ENCODE assay signal across 12 mouse cellular contexts in the genomic region with DNA sequence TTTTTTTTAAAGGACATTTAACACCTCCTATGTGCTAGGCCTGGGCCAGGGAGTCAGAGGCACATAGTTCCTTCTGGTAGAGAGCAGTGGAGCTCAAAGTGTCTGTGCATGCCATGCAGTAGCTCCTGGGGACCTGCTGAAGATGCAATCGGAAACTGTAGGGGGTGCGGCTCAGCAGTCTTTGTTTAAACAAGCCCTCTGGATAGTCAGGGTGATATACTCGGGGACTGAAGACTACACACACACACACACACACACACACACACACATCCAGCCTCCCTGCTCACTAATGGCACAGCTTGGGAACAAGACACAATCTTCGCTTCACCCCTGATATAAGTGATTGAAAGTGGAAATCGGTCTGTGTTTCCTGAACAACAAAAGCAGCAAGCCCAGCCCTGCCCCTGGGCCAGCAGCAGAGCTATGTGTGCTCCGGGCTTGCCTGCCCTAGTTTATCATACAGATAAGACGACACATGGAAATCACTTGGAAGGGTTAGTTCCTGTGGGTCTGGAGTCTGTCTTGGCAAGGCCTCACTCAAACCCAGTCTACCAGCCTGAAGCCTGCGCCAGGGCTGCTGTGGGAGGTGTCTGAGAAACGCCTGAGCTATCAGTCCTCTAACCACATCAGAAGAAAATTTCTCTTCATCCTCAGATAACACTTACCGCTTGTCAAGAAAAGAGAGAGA. TPM values are rescaled to one million over a fixed set of nuclear protein-coding genes. Genes with fewer than 3 reads are reported as not detected.
DNase-seq lines count a peak whose midpoint lies in the region; ATAC-seq lines count a peak whose summit lies in the region.
"Had no signal": no experiment of that assay in that cellular context is flagged by ENCODE, and none has a peak within 500 bp of the region (broad histone marks: within the 10 kb centered on the region; RNA-seq: fewer than 3 reads in every experiment).

No protein-coding gene starts in this region.

- intact Hi-C loops in heart, postnatal 14 days (cut with DNase I) = no loop called here
- intact Hi-C loops in left cerebral cortex, postnatal 4 days (cut with DNase I) = loop anchor here (5.0 kb wide), 1 partner anchor 529 kb away; no protein-coding TSS in a partner anchor

- H3K9ac ChIP-seq in kidney, embryonic 15.5 days = no peak overlapping the region
- H3K9ac ChIP-seq in kidney, embryonic 14.5 days (ENCODE audit: low read depth, low read length) = no peak overlapping the region
- no peak overlapping the region for H3K9ac ChIP-seq in embryonic facial prominence, embryonic 11.5 days (replicated peaks; ENCODE audit: low read length)

- H3K27ac ChIP-seq in kidney, embryonic 15.5 days = no peak overlapping the region
- H3K27ac ChIP-seq in kidney, embryonic 14.5 days (ENCODE audit: low read depth, low read length) = no peak overlapping the region
- no peak overlapping the region for H3K27ac ChIP-seq in embryonic facial prominence, embryonic 11.5 days (replicated peaks; ENCODE audit: low read depth, low read length)
- H3K27ac ChIP-seq: left cerebral cortex, adult 2 months had no signal

- peaks cover 3% of the 10 kb centered on the region; the same call in 1 of the 2 replicates for H3K4me1 ChIP-seq in kidney, embryonic 15.5 days
- no peaks in the 10 kb centered on the region for H3K4me1 ChIP-seq in kidney, embryonic 14.5 days (ENCODE audit: control insufficient read depth, insufficient read depth, low read length)
- no peaks in the 10 kb centered on the region for H3K4me1 ChIP-seq in embryonic facial prominence, embryonic 11.5 days (ENCODE audit: control insufficient read depth, insufficient read depth, low read length)

- no peaks in the 10 kb centered on the region for H3K36me3 ChIP-seq in kidney, embryonic 15.5 days
- no peaks in the 10 kb centered on the region for H3K36me3 ChIP-seq in kidney, embryonic 14.5 days (ENCODE audit: control insufficient read depth, insufficient read depth, low read length)
- no peaks in the 10 kb centered on the region for H3K36me3 ChIP-seq in embryonic facial prominence, embryonic 11.5 days (replicated peaks; ENCODE audit: control insufficient read depth, insufficient read depth, low read depth, low read length)

- no peaks in the 10 kb centered on the region for H3K9me3 ChIP-seq in kidney, embryonic 15.5 days (replicated peaks)
- no peaks in the 10 kb centered on the region for H3K9me3 ChIP-seq in kidney, embryonic 14.5 days (ENCODE audit: control insufficient read depth, low read length)
- no peaks in the 10 kb centered on the region for H3K9me3 ChIP-seq in embryonic facial prominence, embryonic 11.5 days (replicated peaks; ENCODE audit: control insufficient read depth, low read length)

- ATAC-seq in kidney, embryonic 15.5 days (replicated peaks; ENCODE audit: low FRiP score) = 0 out of 2 replicates have a peak, but pooled peaks have one; percentile 15
- no peak for ATAC-seq in kidney, embryonic 14.5 days (ENCODE audit: low FRiP score, low TSS enrichment)
- ATAC-seq in embryonic facial prominence, embryonic 11.5 days (replicated peaks; ENCODE audit: insufficient number of reproducible peaks, low FRiP score, low TSS enrichment, low read depth) = 0 out of 2 replicates have a peak, but pooled peaks have one; percentile 31

- peak; percentile 46 for DNase-seq in MN1 (ENCODE audit: low spot score)
- DNase-seq in embryonic facial prominence, embryonic 11.5 days (ENCODE audit: low spot score) = no peak
- peak; percentile 15 to 21 for DNase-seq in heart, postnatal 14 days
- DNase-seq in left cerebral cortex, postnatal 4 days = no peak
- DNase-seq in testis, postnatal 14 days (ENCODE audit: low spot score) = no peak
- no peak for DNase-seq in right cerebral cortex, postnatal 4 days
- DNase-seq: kidney, postnatal 25 days; spleen, adult 18-20 months had no signal

- no peak overlapping the region for H3K4me2 ChIP-seq in kidney, embryonic 15.5 days
- no peak overlapping the region for H3K4me2 ChIP-seq in kidney, embryonic 14.5 days (replicated peaks; ENCODE audit: low read depth, low read length)
- H3K4me2 ChIP-seq in embryonic facial prominence, embryonic 11.5 days (ENCODE audit: low read depth, low read length) = no peak overlapping the region

- H3K4me3 ChIP-seq in kidney, embryonic 15.5 days (replicated peaks) = no peak overlapping the region
- H3K4me3 ChIP-seq in kidney, embryonic 14.5 days (ENCODE audit: low read length) = no peak overlapping the region
- H3K4me3 ChIP-seq in embryonic facial prominence, embryonic 11.5 days (ENCODE audit: low read depth, low read length) = no peak overlapping the region
- H3K4me3 ChIP-seq: left cerebral cortex, adult 2 months had no signal

- H3K27me3 ChIP-seq in kidney, embryonic 15.5 days = no peaks in the 10 kb centered on the region
- no peaks in the 10 kb centered on the region for H3K27me3 ChIP-seq in kidney, embryonic 14.5 days (ENCODE audit: control insufficient read depth, insufficient read depth, low read length)
- H3K27me3 ChIP-seq in embryonic facial prominence, embryonic 11.5 days (ENCODE audit: control insufficient read depth, insufficient read depth, low read length) = no peaks in the 10 kb centered on the region

- WGBS in kidney, embryonic 15.5 days = 41% methylated on average over 10 of the region's 10 CpGs
- WGBS in kidney, embryonic 14.5 days = 49% methylated on average over 10 of the region's 10 CpGs
- WGBS in embryonic facial prominence, embryonic 11.5 days = 49% methylated on average over 10 of the region's 10 CpGs

RNA-seq across cellular contexts. Expression of a gene that starts 27.6 kb away (rescaled TPM):
- 67.5 and 94.5 TPM in 2 replicates for polyA plus RNA-seq in kidney, embryonic 15.5 days (2015; fragmentation: Nextera tagmentation; extraction: Ambion mirVana)
- polyA plus RNA-seq in kidney, embryonic 14.5 days (2014; fragmentation: Nextera tagmentation; extraction: Ambion mirVana) = 55.1 and 61.9 TPM in 2 replicates
- polyA plus RNA-seq in embryonic facial prominence, embryonic 11.5 days (2014; fragmentation: Nextera tagmentation; extraction: Ambion mirVana) = 181 and 212 TPM in 2 replicates
- 10 to 100 TPM; 13.8 to 14.1 TPM for total RNA-seq in heart, postnatal 14 days (2021)
- 1,000 to 10,000 TPM; 1,371 to 1,423 TPM for total RNA-seq in left cerebral cortex, postnatal 4 days (2021)
- polyA plus RNA-seq: liver, adult 2 months had no signal

RNA-seq across cellular contexts. Expression of a gene that starts 42.2 kb away (rescaled TPM):
- 35.1 and 39.1 TPM in 2 replicates for polyA plus RNA-seq in kidney, embryonic 15.5 days (2015; fragmentation: Nextera tagmentation; extraction: Ambion mirVana)
- 36.7 and 48.9 TPM in 2 replicates for polyA plus RNA-seq in kidney, embryonic 14.5 days (2014; fragmentation: Nextera tagmentation; extraction: Ambion mirVana)
- polyA plus RNA-seq in embryonic facial prominence, embryonic 11.5 days (2014; fragmentation: Nextera tagmentation; extraction: Ambion mirVana) = 69.3 and 73.0 TPM in 2 replicates
- 100 to 1,000 TPM; 189 to 196 TPM for total RNA-seq in heart, postnatal 14 days (2021)
- 100 to 1,000 TPM; 203 to 223 TPM for total RNA-seq in left cerebral cortex, postnatal 4 days (2021)

Comparison
In these comparisons a context has a peak if more than half of its experiments do, and no peak if none do; other contexts are left out.
1. DNase-seq: peak in MN1 (single experiment) and heart, postnatal 14 days (2 of 2); none in embryonic facial prominence, embryonic 11.5 days (single experiment), left cerebral cortex, postnatal 4 days (single experiment), testis, postnatal 14 days (single experiment) and right cerebral cortex, postnatal 4 days (single experiment).